Mouse (Mus musculus): ENCODE measurements around the gene Bsn. TPM values are rescaled to one million over a fixed set of nuclear protein-coding genes. Genes with fewer than 3 reads are reported as not detected.

Gene Bsn
- polyA plus RNA-seq (2012; ENCODE audit: insufficient read depth, insufficient read length, low replicate concordance, missing spikeins): not detected in 2 replicates

GRCm38 (mm10) chr9:108189787-108190679, at the start of gene Bsn:
Bsn (minus strand) TSS chr9:108190384.
- Histone ChIP-seq H3K27ac (ENCODE audit: insufficient read depth, low read depth, low read length) (peak within 1 kb of the TSS; percentile 27; the same call in 1 of the 2 replicates), H3K4me1 (ENCODE audit: control insufficient read depth, insufficient read depth, low read length) (peaks cover 8% of the 10 kb centered on the region), H3K4me3 (ENCODE audit: insufficient read depth, low read depth, low read length) (peak within 1 kb of the TSS; percentile 80)
- WGBS: under 1% methylated on average over 80 of the region's 91 CpGs
- TF ChIP-seq POLR2A (IDR thresholded peaks at IDR 0.05; ENCODE audit: insufficient read depth, low read depth, low read length) (peak; percentile 79), CTCF (IDR thresholded peaks at IDR 0.05; ENCODE audit: insufficient read depth, low read depth, low read length) (no peak)

GRCm38 (mm10) chr9:108239951-108240350, 49.8 kb upstream of the Bsn start:
- no peak overlapping the region for H3K27ac ChIP-seq (ENCODE audit: insufficient read depth, low read depth, low read length)
- no peak overlapping the region for H3K4me3 ChIP-seq (ENCODE audit: insufficient read depth, low read depth, low read length)
- TF ChIP-seq CTCF (IDR thresholded peaks at IDR 0.05; ENCODE audit: insufficient read depth, low read depth, low read length) (no peak), POLR2A (IDR thresholded peaks at IDR 0.05; ENCODE audit: insufficient read depth, low read depth, low read length) (no peak)
- H3K4me1 ChIP-seq (ENCODE audit: control insufficient read depth, insufficient read depth, low read length): peaks cover 5% of the 10 kb centered on the region; the same call in 1 of the 2 replicates
- 62% methylated on average over 5 of the region's 5 CpGs for WGBS

GRCm38 (mm10) chr9:108238831-108239230, 48.6 kb upstream of the Bsn start:
- TF ChIP-seq CTCF (IDR thresholded peaks at IDR 0.05; ENCODE audit: insufficient read depth, low read depth, low read length) (no peak), POLR2A (IDR thresholded peaks at IDR 0.05; ENCODE audit: insufficient read depth, low read depth, low read length) (no peak)
- peaks cover 5% of the 10 kb centered on the region; the same call in 1 of the 2 replicates for H3K4me1 ChIP-seq (ENCODE audit: control insufficient read depth, insufficient read depth, low read length)
- WGBS: 82% methylated on average over 3 of the region's 3 CpGs
- H3K4me3 ChIP-seq (ENCODE audit: insufficient read depth, low read depth, low read length): no peak overlapping the region
- no peak overlapping the region for H3K27ac ChIP-seq (ENCODE audit: insufficient read depth, low read depth, low read length)

- TF ChIP-seq CTCF (IDR thresholded peaks at IDR 0.05; ENCODE audit: insufficient read depth, low read depth, low read length): no peak
- TF ChIP-seq POLR2A (IDR thresholded peaks at IDR 0.05; ENCODE audit: insufficient read depth, low read depth, low read length): no peak
- 85% methylated on average over 2 of the region's 2 CpGs for WGBS
- Histone ChIP-seq H3K27ac (ENCODE audit: insufficient read depth, low read depth, low read length) (no peak overlapping the region), H3K4me1 (ENCODE audit: control insufficient read depth, insufficient read depth, low read length) (peaks cover 5% of the 10 kb centered on the region; the same call in 1 of the 2 replicates), H3K4me3 (ENCODE audit: insufficient read depth, low read depth, low read length) (no peak overlapping the region)
These were observed 48.2 kb upstream of the Bsn start for GRCm38 (mm10) chr9:108238402-108238801.

- Histone ChIP-seq H3K4me3 (ENCODE audit: insufficient read depth, low read depth, low read length) (no peak overlapping the region), H3K27ac (ENCODE audit: insufficient read depth, low read depth, low read length) (no peak overlapping the region), H3K4me1 (ENCODE audit: control insufficient read depth, insufficient read depth, low read length) (peaks cover 5% of the 10 kb centered on the region; the same call in 1 of the 2 replicates)
- WGBS: 84% methylated on average over 2 of the region's 2 CpGs
- TF ChIP-seq CTCF (IDR thresholded peaks at IDR 0.05; ENCODE audit: insufficient read depth, low read depth, low read length) (no peak), POLR2A (IDR thresholded peaks at IDR 0.05; ENCODE audit: insufficient read depth, low read depth, low read length) (no peak)
These were observed 44.5 kb upstream of the Bsn start for GRCm38 (mm10) chr9:108234682-108235081.

- 94% methylated on average over 2 of the region's 2 CpGs for WGBS
- TF ChIP-seq CTCF (IDR thresholded peaks at IDR 0.05; ENCODE audit: insufficient read depth, low read depth, low read length) (no peak), POLR2A (IDR thresholded peaks at IDR 0.05; ENCODE audit: insufficient read depth, low read depth, low read length) (no peak)
- peaks cover 5% of the 10 kb centered on the region; the same call in 1 of the 2 replicates for H3K4me1 ChIP-seq (ENCODE audit: control insufficient read depth, insufficient read depth, low read length)
- H3K4me3 ChIP-seq (ENCODE audit: insufficient read depth, low read depth, low read length): no peak overlapping the region
- H3K27ac ChIP-seq (ENCODE audit: insufficient read depth, low read depth, low read length): no peak overlapping the region
These were observed 42.7 kb upstream of the Bsn start for GRCm38 (mm10) chr9:108232908-108233307.

- 53% methylated on average over 2 of the region's 2 CpGs for WGBS
- H3K4me3 ChIP-seq (ENCODE audit: insufficient read depth, low read depth, low read length): no peak overlapping the region
- no peak overlapping the region for H3K27ac ChIP-seq (ENCODE audit: insufficient read depth, low read depth, low read length)
- TF ChIP-seq POLR2A (IDR thresholded peaks at IDR 0.05; ENCODE audit: insufficient read depth, low read depth, low read length): no peak
- no peak for TF ChIP-seq CTCF (IDR thresholded peaks at IDR 0.05; ENCODE audit: insufficient read depth, low read depth, low read length)
- H3K4me1 ChIP-seq (ENCODE audit: control insufficient read depth, insufficient read depth, low read length): no peaks in the 10 kb centered on the region
These were observed 37.9 kb upstream of the Bsn start for GRCm38 (mm10) chr9:108227911-108228649.

GRCm38 (mm10) chr9:108225166-108225565, 35.0 kb upstream of the Bsn start:
- Histone ChIP-seq H3K4me3 (ENCODE audit: insufficient read depth, low read depth, low read length) (no peak overlapping the region), H3K4me1 (ENCODE audit: control insufficient read depth, insufficient read depth, low read length) (peaks cover 3% of the 10 kb centered on the region), H3K27ac (ENCODE audit: insufficient read depth, low read depth, low read length) (no peak overlapping the region)
- WGBS: 84% methylated on average over 2 of the region's 2 CpGs
- TF ChIP-seq CTCF (IDR thresholded peaks at IDR 0.05; ENCODE audit: insufficient read depth, low read depth, low read length) (no peak), POLR2A (IDR thresholded peaks at IDR 0.05; ENCODE audit: insufficient read depth, low read depth, low read length) (no peak)

Data from olfactory bulb, adult 2 months (tissue).